Mouse (Mus musculus) embryonic facial prominence, embryonic 12.5 days (tissue): ENCODE data around the gene 1700029P11Rik. TPM values are rescaled to one million over a fixed set of nuclear protein-coding genes. Genes with fewer than 3 reads are reported as not detected.
A peak's percentile ranks its signal among the peaks of the same experiment; 100 is the strongest.

Experiments
- ATAC-seq: fragments of 200-750 bp; cut with Nextera tagmentation; 2 replicates; pipeline ENCODE4 v1.8.0; 2017; ENCODE audit not compliant: insufficient number of reproducible peaks, insufficient read depth, low FRiP score, low TSS enrichment
- H3K27ac ChIP-seq: fragments of 300-500 bp; sonication (generic); 2 replicates; pipeline ENCODE4 v1.5.1; 2016; ENCODE audit warnings: mild to moderate bottlenecking
- H3K27me3 ChIP-seq: fragments of 300-500 bp; sonication (generic); 2 replicates; pipeline ENCODE4 v1.6.1; 2016; ENCODE audit warnings: mild to moderate bottlenecking, moderate library complexity
- H3K36me3 ChIP-seq: fragments of 300-500 bp; sonication (generic); 2 replicates; pipeline ENCODE4 v1.6.1; 2016; ENCODE audit warnings: mild to moderate bottlenecking
- H3K4me1 ChIP-seq: fragments of 300-500 bp; sonication (generic); 2 replicates; pipeline ENCODE4 v1.6.1; 2016
- H3K4me2 ChIP-seq: fragments of 300-500 bp; sonication (generic); replicated peaks from 2 replicates; pipeline ENCODE4 v1.6.1; 2016; ENCODE audit warnings: mild to moderate bottlenecking, moderate library complexity
- H3K4me3 ChIP-seq: fragments of 300-500 bp; sonication (generic); 2 replicates; pipeline ENCODE4 v1.5.1; 2016; ENCODE audit warnings: mild to moderate bottlenecking
- H3K9ac ChIP-seq: fragments of 300-500 bp; sonication (generic); 2 replicates; pipeline ENCODE4 v1.6.1; 2016; ENCODE audit warnings: mild to moderate bottlenecking, moderate library complexity
- H3K9me3 ChIP-seq: fragments of 300-500 bp; sonication (generic); 2 replicates; pipeline ENCODE4 v1.6.1; 2016; ENCODE audit warnings: mild to moderate bottlenecking, moderate library complexity
- WGBS: fragments of 180-500 bp; shearing (Covaris S2); methylation state at CpG from one replicate; pipeline ENCODE4 v1.1.7; 2016; 5-methylcytosine and 5-hydroxymethylcytosine counted together
- polyA plus RNA-seq: library from polyadenylated mRNA; unstranded; fragments of >200 nt; fragmentation: Nextera tagmentation; extraction: Ambion mirVana; gene quantifications from 2 replicates; pipeline ENCODE4 v1.2.1, GENCODE M21; 2016

Gene 1700029P11Rik
- polyA plus RNA-seq, 1 experiment from 2014 or later, result not detected

DNA sequence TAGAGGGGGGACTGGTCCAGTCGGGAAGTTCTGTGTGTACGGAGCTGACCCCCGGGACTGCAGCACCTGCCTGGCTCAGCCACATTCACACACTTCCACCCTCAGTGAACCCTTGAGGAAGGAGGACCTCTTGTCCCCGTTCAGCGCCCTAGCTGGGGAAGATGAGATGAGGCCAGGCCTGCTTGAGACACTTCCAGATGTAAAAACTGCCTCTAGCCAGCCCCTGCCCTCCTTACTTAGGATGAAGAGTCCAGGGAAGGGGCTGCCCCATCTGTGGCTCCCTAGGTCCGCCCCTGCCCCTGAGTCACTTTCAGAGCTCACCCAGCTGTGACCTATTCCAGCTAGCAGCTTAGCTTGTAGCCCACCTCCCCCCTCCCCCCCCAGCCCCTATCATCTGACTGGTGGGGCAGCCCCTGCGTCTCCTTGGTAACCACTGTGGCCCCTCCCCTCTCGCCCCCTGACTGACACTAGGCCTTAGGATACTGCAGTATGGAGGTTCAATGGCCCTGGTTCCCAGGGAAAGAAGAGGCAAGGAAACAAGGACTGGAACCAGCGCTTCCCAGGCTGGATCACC is 37.1 kb upstream of the 1700029P11Rik start:
- Histone ChIP-seq H3K36me3 (no peaks in the 10 kb centered on the region), H3K9ac (0 out of 2 replicates have a peak overlapping the region, but pooled peaks have one; percentile 10), H3K4me1 (peaks cover 6% of the 10 kb centered on the region), H3K9me3 (no peaks in the 10 kb centered on the region), H3K27ac (no peak overlapping the region), H3K4me2 (no peak overlapping the region), H3K27me3 (no peaks in the 10 kb centered on the region), H3K4me3 (no peak overlapping the region)
- WGBS, result 14% methylated on average over 9 of the region's 9 CpGs
- ATAC-seq, result no peak

DNA sequence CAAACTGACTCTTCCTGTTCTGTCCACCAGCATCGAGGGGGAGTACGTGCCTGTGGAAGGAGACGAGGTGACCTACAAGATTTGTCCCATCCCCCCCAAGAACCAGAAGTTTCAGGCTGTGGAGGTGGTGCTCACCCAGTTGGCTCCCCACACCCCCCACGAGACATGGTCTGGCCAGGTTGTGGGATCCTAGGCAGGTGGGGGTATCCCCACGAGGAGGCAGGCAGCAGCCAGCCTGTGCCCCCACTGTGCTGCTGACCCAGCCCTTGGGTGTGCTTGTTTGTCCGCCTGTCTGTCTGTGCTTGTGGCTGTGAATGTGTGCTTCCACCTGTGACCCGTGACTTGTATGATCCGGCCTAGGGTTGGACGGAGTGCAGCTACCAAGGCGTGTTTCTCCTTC is 31.3 kb upstream of the 1700029P11Rik start:
- Histone ChIP-seq H3K9me3 (no peaks in the 10 kb centered on the region), H3K4me3 (no peak overlapping the region), H3K27me3 (no peaks in the 10 kb centered on the region), H3K4me2 (no peak overlapping the region), H3K4me1 (no peaks in the 10 kb centered on the region), H3K9ac (no peak overlapping the region), H3K36me3 (0 out of 2 replicates have a peak, but pooled peaks cover 4% of the 10 kb centered on the region), H3K27ac (no peak overlapping the region)
- no peak for ATAC-seq
- 82% methylated on average over 10 of the region's 10 CpGs for WGBS

DNA sequence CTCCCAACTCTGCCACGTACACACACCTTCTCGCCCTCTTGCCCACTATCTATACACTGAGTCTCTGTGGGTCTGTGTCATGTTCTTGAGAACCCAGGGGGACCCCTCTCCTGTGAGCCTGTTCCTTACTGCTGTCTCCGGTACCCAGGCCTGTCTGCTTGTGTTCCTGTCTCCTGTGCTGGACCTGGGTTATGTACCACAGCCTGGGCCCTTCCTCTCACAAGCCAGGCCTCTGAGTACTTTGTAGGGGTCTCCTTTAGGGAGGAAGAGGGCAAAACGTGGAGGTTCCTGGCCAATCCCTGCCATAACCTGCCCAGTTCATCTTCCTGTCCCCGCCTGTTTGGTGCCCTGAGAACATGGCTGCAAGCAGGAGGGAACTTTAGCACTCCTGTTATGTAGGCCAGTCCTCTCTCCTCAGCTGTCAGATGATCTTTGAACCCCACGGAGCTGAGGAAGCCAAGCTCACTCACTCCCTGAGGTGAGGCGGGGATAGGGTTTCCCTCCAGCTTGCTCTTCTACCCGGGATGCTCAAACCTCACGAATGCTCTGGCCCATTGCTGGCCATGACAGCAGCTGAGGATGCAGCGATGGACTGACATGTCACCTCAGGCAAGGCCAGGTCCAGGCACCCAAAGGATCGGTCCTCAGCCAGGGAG is 30.7 kb upstream of the 1700029P11Rik start:
- no peaks in the 10 kb centered on the region for H3K27me3 ChIP-seq
- H3K9ac ChIP-seq, result no peak overlapping the region
- H3K9me3 ChIP-seq, result no peaks in the 10 kb centered on the region
- no peaks in the 10 kb centered on the region for H3K4me1 ChIP-seq
- no peak overlapping the region for H3K4me2 ChIP-seq
- H3K36me3 ChIP-seq, result 0 out of 2 replicates have a peak, but pooled peaks cover 6% of the 10 kb centered on the region
- ATAC-seq, result no peak
- no peak overlapping the region for H3K27ac ChIP-seq
- WGBS, result 64% methylated on average over 11 of the region's 11 CpGs
- H3K4me3 ChIP-seq, result no peak overlapping the region

DNA sequence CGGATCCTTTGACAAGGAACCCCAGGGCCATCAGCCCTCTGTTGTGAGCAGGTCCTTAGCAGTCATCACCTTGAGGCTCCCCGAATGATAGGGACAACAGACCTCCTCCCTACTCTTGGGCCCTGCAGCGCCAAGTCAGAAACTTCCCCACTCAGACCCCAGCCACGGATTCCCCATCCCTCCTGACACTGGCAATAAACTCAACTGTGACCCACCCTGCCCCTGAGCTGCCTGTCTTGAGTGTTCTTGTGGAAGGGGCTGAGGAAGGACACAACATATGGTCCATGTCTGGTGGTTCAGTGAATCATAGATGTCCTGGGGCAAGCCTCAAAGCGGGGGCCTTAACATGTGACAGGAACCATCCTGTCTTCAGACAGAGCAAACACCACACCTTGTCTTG is 29.6 kb upstream of the 1700029P11Rik start:
- ATAC-seq, result no peak
- H3K4me2 ChIP-seq, result no peak overlapping the region
- H3K4me1 ChIP-seq, result no peaks in the 10 kb centered on the region
- no peaks in the 10 kb centered on the region for H3K9me3 ChIP-seq
- H3K27ac ChIP-seq, result no peak overlapping the region
- H3K36me3 ChIP-seq, result 0 out of 2 replicates have a peak, but pooled peaks cover 8% of the 10 kb centered on the region
- H3K4me3 ChIP-seq, result no peak overlapping the region
- WGBS, result 88% methylated on average over 5 of the region's 5 CpGs
- no peaks in the 10 kb centered on the region for H3K27me3 ChIP-seq
- no peak overlapping the region for H3K9ac ChIP-seq

DNA sequence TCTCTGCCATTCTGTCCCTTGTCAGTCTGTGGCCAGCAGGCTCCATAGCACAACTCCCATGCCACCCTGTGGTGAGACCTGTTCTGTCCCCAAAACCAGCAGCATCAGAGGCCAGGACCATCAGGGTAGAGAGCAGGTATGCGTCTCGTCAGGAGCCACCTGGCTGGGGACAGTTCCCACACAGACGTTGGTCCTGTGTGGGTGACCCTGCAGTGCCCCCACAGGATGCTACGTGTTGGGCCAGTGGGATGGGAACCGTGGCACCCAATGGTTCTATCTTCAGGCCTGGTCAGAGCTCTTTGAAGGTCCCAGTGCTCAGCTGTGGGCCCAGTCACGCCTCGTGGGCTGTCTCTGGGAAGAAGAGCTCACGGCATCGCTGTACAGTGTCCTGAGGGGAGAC is 29.2 kb upstream of the 1700029P11Rik start:
- no peak for ATAC-seq

DNA sequence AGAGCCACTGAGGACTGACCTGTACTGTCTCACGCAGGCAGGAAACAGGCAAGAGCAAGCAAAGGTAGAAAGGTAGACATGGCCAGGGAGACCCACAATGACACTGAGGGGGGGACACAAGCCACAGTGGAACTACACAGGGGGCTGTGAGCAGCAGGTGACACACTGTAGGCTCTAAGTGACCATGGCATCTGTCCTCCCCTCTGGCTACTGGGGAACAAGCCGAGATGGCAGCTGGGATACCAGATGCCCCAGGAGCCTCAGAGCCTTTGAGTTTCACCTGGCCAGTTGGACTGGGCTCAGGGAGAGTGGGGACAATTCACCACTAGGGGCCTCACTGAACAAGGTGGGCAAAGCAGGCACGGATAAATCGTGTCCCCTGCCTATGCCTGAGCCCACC is 28.0 kb upstream of the 1700029P11Rik start:
- Histone ChIP-seq H3K4me3 (no peak overlapping the region), H3K9me3 (no peaks in the 10 kb centered on the region), H3K4me1 (no peaks in the 10 kb centered on the region), H3K27ac (no peak overlapping the region), H3K9ac (no peak overlapping the region), H3K4me2 (no peak overlapping the region), H3K27me3 (no peaks in the 10 kb centered on the region), H3K36me3 (0 out of 2 replicates have a peak, but pooled peaks cover 8% of the 10 kb centered on the region)
- 78% methylated on average over 4 of the region's 4 CpGs for WGBS
- no peak for ATAC-seq

More for the DNA sequence above, 29.2 kb upstream of the 1700029P11Rik start:
- no peak overlapping the region for H3K4me2 ChIP-seq
- 83% methylated on average over 9 of the region's 9 CpGs for WGBS
- H3K9me3 ChIP-seq, result no peaks in the 10 kb centered on the region
- H3K9ac ChIP-seq, result no peak overlapping the region
- no peak overlapping the region for H3K27ac ChIP-seq
- no peak overlapping the region for H3K4me3 ChIP-seq
- 0 out of 2 replicates have a peak, but pooled peaks cover 8% of the 10 kb centered on the region for H3K36me3 ChIP-seq
- no peaks in the 10 kb centered on the region for H3K4me1 ChIP-seq
- no peaks in the 10 kb centered on the region for H3K27me3 ChIP-seq

DNA sequence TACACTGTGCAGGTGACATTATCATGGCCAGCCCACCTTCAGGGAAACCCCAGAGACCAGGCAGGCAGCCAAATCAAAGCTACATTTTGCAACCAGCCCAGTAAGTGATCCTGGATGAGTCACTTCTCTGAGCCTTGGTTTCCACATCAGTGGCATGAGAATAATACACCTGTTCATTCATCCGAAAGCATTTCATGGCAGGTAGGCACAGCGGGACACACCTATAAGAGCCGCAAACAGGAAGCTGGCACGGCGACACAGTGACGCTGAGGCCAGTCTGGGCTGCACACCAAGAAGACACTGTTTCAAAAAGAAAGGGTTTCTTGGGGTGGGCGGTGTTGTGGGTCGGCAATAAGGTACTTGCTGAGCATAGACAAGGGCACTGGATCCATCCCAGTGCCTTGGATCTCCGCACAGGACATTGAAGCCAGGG is 26.2 kb upstream of the 1700029P11Rik start:
- no peak for ATAC-seq
- WGBS, result 95% methylated on average over 9 of the region's 9 CpGs
- H3K36me3 ChIP-seq, result 0 out of 2 replicates have a peak, but pooled peaks cover 8% of the 10 kb centered on the region
- no peak overlapping the region for H3K9ac ChIP-seq
- H3K4me2 ChIP-seq, result no peak overlapping the region
- no peak overlapping the region for H3K27ac ChIP-seq
- H3K4me3 ChIP-seq, result no peak overlapping the region
- H3K9me3 ChIP-seq, result no peaks in the 10 kb centered on the region
- no peaks in the 10 kb centered on the region for H3K27me3 ChIP-seq
- H3K4me1 ChIP-seq, result no peaks in the 10 kb centered on the region

DNA sequence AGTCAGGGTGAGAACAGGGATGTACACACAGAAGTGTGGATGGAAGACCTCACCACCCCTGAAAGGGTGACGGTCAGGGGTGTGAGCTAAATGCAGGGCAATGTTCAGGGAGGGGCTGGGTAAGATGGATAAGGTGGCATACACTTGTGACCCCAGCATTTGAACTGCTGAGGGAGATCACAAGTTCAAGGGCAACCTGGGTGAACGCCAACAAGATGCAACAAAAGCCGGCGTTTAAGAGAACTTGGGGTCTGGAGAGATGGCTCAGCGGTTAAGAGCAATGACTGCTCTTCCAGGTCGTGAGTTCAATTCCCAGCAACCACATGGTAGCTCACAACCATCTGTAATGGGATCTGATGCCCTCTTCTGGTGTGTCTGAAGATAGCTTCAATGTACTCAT is 25.6 kb upstream of the 1700029P11Rik start:
- ATAC-seq, result no peak
- Histone ChIP-seq H3K36me3 (0 out of 2 replicates have a peak, but pooled peaks cover 8% of the 10 kb centered on the region), H3K27ac (no peak overlapping the region), H3K9me3 (no peaks in the 10 kb centered on the region), H3K4me3 (no peak overlapping the region), H3K9ac (no peak overlapping the region), H3K27me3 (no peaks in the 10 kb centered on the region), H3K4me2 (no peak overlapping the region), H3K4me1 (no peaks in the 10 kb centered on the region)
- WGBS, result 90% methylated on average over 6 of the region's 6 CpGs

DNA sequence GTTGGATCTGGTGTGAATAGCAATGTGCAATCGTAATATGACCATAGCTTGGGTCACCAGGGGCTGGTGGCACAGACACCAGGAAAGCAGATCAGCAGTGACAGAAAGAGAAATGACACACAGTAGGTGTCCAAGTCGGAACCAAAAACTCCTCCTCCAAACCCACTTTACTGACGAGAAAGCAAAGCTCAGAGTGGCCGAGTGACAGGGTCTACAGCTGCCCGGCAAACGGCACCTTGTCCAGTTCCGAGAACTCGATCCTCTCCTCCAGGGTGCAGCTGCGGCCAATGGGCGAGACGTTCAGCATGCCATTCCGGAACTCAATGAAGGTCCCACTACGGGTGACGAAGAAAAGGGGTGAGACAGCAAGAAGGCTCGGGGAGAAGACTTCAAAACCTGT is 24.9 kb upstream of the 1700029P11Rik start:
- ATAC-seq, result no peak
- 0 out of 2 replicates have a peak, but pooled peaks cover 8% of the 10 kb centered on the region for H3K36me3 ChIP-seq
- H3K9me3 ChIP-seq, result no peaks in the 10 kb centered on the region
- WGBS, result 92% methylated on average over 15 of the region's 15 CpGs
- H3K4me1 ChIP-seq, result 0 out of 2 replicates have a peak, but pooled peaks cover 1% of the 10 kb centered on the region
- no peak overlapping the region for H3K4me2 ChIP-seq
- no peaks in the 10 kb centered on the region for H3K27me3 ChIP-seq
- no peak overlapping the region for H3K4me3 ChIP-seq
- H3K9ac ChIP-seq, result no peak overlapping the region
- no peak overlapping the region for H3K27ac ChIP-seq

DNA sequence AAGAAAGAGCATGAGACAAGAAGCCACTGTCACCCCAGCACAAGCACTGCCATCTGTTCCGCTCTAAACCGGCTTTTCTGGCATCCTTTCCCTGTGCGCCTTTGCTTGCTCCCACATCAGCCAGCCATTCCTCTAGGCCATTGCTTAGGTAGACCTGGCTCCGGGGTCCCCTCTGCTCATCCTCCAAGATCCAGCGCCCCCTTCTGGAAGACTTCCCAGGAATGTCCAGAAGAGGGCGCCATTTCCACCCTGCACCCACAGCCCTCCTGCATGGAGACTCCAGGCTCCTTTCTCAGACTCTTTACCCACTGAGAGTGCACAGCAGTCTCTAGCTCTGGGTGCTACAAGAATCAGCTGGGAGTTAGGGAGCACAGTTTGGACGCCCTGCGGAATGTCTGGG is 23.9 kb upstream of the 1700029P11Rik start:
- H3K9ac ChIP-seq, result no peak overlapping the region
- H3K4me3 ChIP-seq, result no peak overlapping the region
- H3K36me3 ChIP-seq, result 0 out of 2 replicates have a peak, but pooled peaks cover 4% of the 10 kb centered on the region
- H3K9me3 ChIP-seq, result no peaks in the 10 kb centered on the region
- H3K4me1 ChIP-seq, result 0 out of 2 replicates have a peak, but pooled peaks cover 2% of the 10 kb centered on the region
- H3K4me2 ChIP-seq, result no peak overlapping the region
- H3K27ac ChIP-seq, result no peak overlapping the region
- ATAC-seq, result no peak
- no peaks in the 10 kb centered on the region for H3K27me3 ChIP-seq
- WGBS, result 56% methylated on average over 8 of the region's 8 CpGs

DNA sequence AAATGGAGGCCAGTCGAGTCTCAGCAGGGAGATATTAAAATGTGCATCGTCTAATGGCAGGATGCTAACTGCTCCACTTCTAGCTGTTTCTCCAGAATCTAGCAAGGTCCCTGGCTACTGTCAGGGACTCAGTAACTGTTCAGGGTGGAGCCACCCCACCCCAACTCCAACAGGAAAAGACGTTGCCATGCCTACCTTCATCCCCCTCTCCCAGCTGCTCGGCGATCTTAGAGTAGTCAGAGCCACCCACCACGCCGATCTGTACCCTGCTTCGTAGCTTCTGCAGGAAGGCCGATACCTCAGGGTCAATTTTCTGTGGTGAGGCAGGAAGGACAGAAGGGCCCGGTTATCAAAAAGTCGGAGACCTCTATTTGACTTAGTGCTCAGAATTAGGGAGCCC is 22.7 kb upstream of the 1700029P11Rik start:
- 0 out of 2 replicates have a peak, but pooled peaks cover 2% of the 10 kb centered on the region for H3K4me1 ChIP-seq
- no peak overlapping the region for H3K4me2 ChIP-seq
- no peak overlapping the region for H3K4me3 ChIP-seq
- ATAC-seq, result no peak
- no peak overlapping the region for H3K9ac ChIP-seq
- 0 out of 2 replicates have a peak, but pooled peaks cover 4% of the 10 kb centered on the region for H3K36me3 ChIP-seq
- no peak overlapping the region for H3K27ac ChIP-seq
- WGBS, result 83% methylated on average over 11 of the region's 11 CpGs
- H3K27me3 ChIP-seq, result no peaks in the 10 kb centered on the region
- no peaks in the 10 kb centered on the region for H3K9me3 ChIP-seq

DNA sequence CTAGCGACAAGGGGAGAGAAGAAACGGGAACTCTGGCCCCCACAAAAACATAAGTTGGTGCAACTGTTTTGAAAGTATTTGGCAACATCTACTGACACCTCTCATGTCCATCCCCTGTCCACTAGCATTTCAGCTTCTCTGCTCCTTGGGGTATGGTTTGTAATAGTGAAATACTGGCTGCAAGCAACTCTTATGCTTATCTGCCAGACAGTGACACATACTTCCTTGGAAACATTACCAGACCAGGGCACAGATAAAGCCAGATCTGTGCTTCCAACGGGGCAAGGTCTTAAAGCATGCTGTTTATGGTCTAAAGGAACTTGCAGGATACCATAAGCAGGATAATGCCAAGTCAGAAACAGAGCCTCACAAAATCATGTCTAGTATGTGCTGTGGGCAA is 21.4 kb upstream of the 1700029P11Rik start:
- Histone ChIP-seq H3K4me1 (0 out of 2 replicates have a peak, but pooled peaks cover 2% of the 10 kb centered on the region), H3K4me3 (no peak overlapping the region), H3K27me3 (no peaks in the 10 kb centered on the region), H3K4me2 (no peak overlapping the region), H3K27ac (no peak overlapping the region), H3K9me3 (no peaks in the 10 kb centered on the region), H3K9ac (0 out of 2 replicates have a peak overlapping the region, but pooled peaks have one; percentile 10), H3K36me3 (0 out of 2 replicates have a peak, but pooled peaks cover 4% of the 10 kb centered on the region)
- no peak for ATAC-seq
- 91% methylated on average over 3 of the region's 3 CpGs for WGBS
